Mouse (Mus musculus): ENCODE measurements around the gene Mpi. TPM values are rescaled to one million over a fixed set of nuclear protein-coding genes. Genes with fewer than 3 reads are reported as not detected.

Gene Mpi
- total and polyA plus RNA-seq, 2 experiments: 8.9 to 14.5 TPM

DNA sequence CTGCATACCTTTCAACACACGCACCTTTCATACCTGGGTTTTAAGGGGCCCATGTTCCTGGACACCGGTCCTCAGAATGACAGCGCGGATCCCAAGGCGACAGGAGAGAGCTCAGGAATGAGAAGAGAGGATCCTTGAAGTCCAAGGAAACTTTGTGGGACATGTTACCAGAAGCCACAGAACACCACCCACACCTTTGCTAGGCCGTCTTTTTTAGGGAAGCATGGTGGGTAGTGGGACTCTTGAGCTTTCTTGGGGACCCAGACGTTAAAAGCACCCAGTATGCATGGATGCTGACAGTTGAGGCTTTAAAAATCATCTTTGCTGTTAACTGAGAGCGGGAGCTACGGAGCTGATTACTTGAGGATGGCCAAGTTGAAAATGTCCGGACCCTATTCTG is 47.7 kb downstream of the Mpi start:
- no peak overlapping the region for H3K9ac ChIP-seq (ENCODE audit: low read depth, low read length)
- H3K4me3 ChIP-seq (ENCODE audit: insufficient read depth, low read depth, low read length): no peak overlapping the region
- DNase-seq (ENCODE audit: extremely low read depth, low read depth, low spot score): no peak
- H3K27me3 ChIP-seq (ENCODE audit: control insufficient read depth, insufficient read depth, low read length): peaks cover 6% of the 10 kb centered on the region
- H3K27ac ChIP-seq (replicated peaks; ENCODE audit: insufficient read depth, low read depth, low read length): no peak overlapping the region
- no peaks in the 10 kb centered on the region for H3K36me3 ChIP-seq (ENCODE audit: control insufficient read depth, insufficient read depth, low read length)
- no peaks in the 10 kb centered on the region for H3K4me1 ChIP-seq (ENCODE audit: control insufficient read depth, insufficient read depth, low read length)
- H3K79me2 ChIP-seq (ENCODE audit: control insufficient read depth, insufficient read depth, low read length): no peaks in the 10 kb centered on the region
- 58% methylated on average over 10 of the region's 10 CpGs for WGBS
- TF ChIP-seq CTCF (IDR thresholded peaks at IDR 0.05; ENCODE audit: low read depth, low read length) (no peak), POLR2A (IDR thresholded peaks at IDR 0.05; ENCODE audit: extremely low read depth, insufficient read depth, low read length) (no peak)

DNA sequence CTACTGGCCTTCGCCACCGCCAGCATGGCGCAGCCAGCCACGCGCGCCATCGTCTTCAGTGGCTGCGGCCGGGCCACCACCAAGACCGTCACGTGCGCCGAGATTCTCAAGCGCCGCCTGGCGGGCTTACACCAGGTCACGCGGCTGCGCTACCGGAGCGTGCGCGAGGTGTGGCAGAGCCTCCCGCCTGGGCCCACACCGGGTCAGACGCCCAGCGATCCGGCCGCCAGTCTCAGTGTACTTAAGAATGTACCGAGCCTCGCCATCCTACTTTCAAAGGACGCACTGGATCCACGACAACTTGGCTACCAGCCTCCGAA is 48.2 kb downstream of the Mpi start:
- no peaks in the 10 kb centered on the region for H3K4me1 ChIP-seq (ENCODE audit: control insufficient read depth, insufficient read depth, low read length)
- H3K36me3 ChIP-seq (ENCODE audit: control insufficient read depth, insufficient read depth, low read length): no peaks in the 10 kb centered on the region
- no peak overlapping the region for H3K9ac ChIP-seq (ENCODE audit: low read depth, low read length)
- no peak for DNase-seq (ENCODE audit: extremely low read depth, low read depth, low spot score)
- H3K4me3 ChIP-seq (ENCODE audit: insufficient read depth, low read depth, low read length): peak overlapping the region; percentile 39; the same call in 1 of the 2 replicates
- peaks cover 6% of the 10 kb centered on the region for H3K27me3 ChIP-seq (ENCODE audit: control insufficient read depth, insufficient read depth, low read length)
- H3K27ac ChIP-seq (replicated peaks; ENCODE audit: insufficient read depth, low read depth, low read length): no peak overlapping the region
- 2% methylated on average over 34 of the region's 34 CpGs for WGBS
- H3K79me2 ChIP-seq (ENCODE audit: control insufficient read depth, insufficient read depth, low read length): no peaks in the 10 kb centered on the region
- TF ChIP-seq POLR2A (IDR thresholded peaks at IDR 0.05; ENCODE audit: extremely low read depth, insufficient read depth, low read length) (no peak), CTCF (IDR thresholded peaks at IDR 0.05; ENCODE audit: low read depth, low read length) (peak; percentile 29)

DNA sequence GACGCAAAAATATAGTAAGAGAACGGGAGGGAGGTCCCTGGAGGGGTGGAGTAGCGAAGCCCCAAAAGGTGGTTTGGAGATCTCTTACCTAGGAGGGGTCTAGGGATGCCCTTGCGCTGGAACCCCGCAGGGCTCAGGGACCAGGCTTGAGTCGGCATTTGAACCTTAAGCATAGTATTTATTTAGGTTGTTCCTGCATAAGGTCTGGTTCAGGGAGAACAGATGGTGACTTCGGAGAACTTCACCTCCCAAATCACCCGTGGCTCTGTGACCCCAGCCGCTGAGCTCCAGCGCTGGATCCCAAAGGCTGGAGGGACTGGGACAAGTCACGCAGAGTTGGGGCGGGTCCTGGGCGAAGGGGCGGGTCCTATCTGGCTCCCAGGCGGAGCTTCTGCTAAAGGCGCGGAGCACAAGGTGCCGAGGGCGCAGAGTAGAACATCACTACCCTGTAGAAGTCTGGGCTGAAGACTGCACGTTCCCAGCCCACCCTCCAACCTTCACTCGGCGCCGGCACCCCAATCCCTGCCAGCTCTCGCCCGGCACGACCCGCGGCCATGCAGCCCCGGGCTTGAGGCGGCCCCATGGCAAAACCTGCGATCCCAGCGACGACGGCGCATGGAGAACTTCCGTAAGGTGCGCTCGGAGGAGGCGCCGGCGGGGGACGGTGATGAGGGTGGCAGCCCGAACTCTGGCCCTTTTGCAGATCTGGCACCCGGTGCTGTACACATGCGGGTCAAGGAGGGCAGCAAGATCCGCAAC is 48.8 kb downstream of the Mpi start, which contains the start of gene Rpp25:
TSS of gene Rpp25 (plus strand) at position 405 of the 759 bp plus-strand sequence.
- TF ChIP-seq CTCF (IDR thresholded peaks at IDR 0.05; ENCODE audit: low read depth, low read length) (no peak), POLR2A (IDR thresholded peaks at IDR 0.05; ENCODE audit: extremely low read depth, insufficient read depth, low read length) (no peak)
- no peak within 1 kb of the TSS for H3K27ac ChIP-seq (replicated peaks; ENCODE audit: insufficient read depth, low read depth, low read length)
- DNase-seq (ENCODE audit: extremely low read depth, low read depth, low spot score): no peak
- no peaks in the 10 kb centered on the region for H3K79me2 ChIP-seq (ENCODE audit: control insufficient read depth, insufficient read depth, low read length)
- no peaks in the 10 kb centered on the region for H3K4me1 ChIP-seq (ENCODE audit: control insufficient read depth, insufficient read depth, low read length)
- H3K36me3 ChIP-seq (ENCODE audit: control insufficient read depth, insufficient read depth, low read length): no peaks in the 10 kb centered on the region
- WGBS: under 1% methylated on average over 46 of the region's 46 CpGs
- H3K9ac ChIP-seq (ENCODE audit: low read depth, low read length): no peak within 1 kb of the TSS
- H3K4me3 ChIP-seq (ENCODE audit: insufficient read depth, low read depth, low read length): peak within 1 kb of the TSS; percentile 39; the same call in 1 of the 2 replicates
- H3K27me3 ChIP-seq (ENCODE audit: control insufficient read depth, insufficient read depth, low read length): peaks cover 6% of the 10 kb centered on the region

DNA sequence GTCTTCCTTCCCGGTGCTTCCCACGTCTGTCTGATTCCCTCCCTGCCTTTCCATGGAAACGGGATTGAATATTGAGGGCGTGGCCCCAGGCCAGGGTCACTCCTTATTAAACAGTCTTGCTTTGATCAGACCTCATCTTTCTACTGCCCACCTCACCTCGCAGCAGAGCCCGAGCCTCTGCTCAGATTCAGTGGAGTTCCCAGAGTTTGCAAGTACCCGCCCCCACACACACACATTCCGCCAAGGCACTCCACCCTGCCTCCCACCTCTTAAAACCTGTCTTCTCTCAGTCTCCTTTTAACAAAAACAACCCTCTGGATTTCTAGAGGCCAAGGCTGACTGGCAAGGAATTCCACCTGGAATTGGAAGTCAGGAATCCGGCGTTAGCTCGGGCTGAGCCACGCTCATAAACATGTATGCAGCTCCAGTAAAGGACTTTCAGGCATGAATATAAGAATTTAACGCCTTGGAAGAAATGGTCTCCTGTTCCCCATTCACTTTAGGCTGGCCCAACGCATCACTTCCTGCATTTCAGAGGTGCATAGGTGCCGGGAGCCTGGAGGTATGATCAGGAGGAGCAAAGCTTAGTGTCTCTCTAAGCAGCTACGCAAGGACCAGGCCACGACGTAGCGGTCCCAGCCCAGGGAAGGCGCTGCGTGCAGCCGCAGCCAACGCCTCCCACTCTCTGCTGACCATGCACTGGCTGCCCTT is 49.5 kb downstream of the Mpi start:
- H3K4me3 ChIP-seq (ENCODE audit: insufficient read depth, low read depth, low read length): no peak overlapping the region
- DNase-seq (ENCODE audit: extremely low read depth, low read depth, low spot score): no peak
- H3K27me3 ChIP-seq (ENCODE audit: control insufficient read depth, insufficient read depth, low read length): peaks cover 6% of the 10 kb centered on the region
- TF ChIP-seq POLR2A (IDR thresholded peaks at IDR 0.05; ENCODE audit: extremely low read depth, insufficient read depth, low read length) (no peak), CTCF (IDR thresholded peaks at IDR 0.05; ENCODE audit: low read depth, low read length) (no peak)
- no peak overlapping the region for H3K27ac ChIP-seq (replicated peaks; ENCODE audit: insufficient read depth, low read depth, low read length)
- WGBS: 15% methylated on average over 23 of the region's 23 CpGs
- no peak overlapping the region for H3K9ac ChIP-seq (ENCODE audit: low read depth, low read length)
- H3K4me1 ChIP-seq (ENCODE audit: control insufficient read depth, insufficient read depth, low read length): no peaks in the 10 kb centered on the region
- H3K36me3 ChIP-seq (ENCODE audit: control insufficient read depth, insufficient read depth, low read length): no peaks in the 10 kb centered on the region
- no peaks in the 10 kb centered on the region for H3K79me2 ChIP-seq (ENCODE audit: control insufficient read depth, insufficient read depth, low read length)

DNA sequence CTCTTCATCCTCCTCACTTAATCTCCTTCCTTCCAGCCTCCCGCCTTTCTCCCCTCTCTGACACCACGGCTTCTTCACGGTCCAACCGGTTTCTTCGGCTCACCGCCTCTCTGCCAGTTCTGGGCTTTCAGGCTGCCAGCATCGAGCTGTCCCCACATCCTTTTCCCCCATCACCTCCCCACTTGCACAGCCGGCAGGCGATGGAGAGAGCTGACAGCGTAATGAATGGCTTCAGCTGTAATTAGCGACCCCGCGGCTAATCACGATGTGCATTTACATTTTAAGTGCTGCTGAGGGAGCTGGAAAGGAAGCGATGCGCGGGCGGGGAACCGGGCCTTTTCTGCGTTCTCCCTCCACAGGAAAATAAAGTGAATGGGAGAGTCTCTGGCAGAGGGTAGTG is 50.7 kb downstream of the Mpi start:
- peaks cover 6% of the 10 kb centered on the region for H3K27me3 ChIP-seq (ENCODE audit: control insufficient read depth, insufficient read depth, low read length)
- DNase-seq (ENCODE audit: extremely low read depth, low read depth, low spot score): no peak
- TF ChIP-seq POLR2A (IDR thresholded peaks at IDR 0.05; ENCODE audit: extremely low read depth, insufficient read depth, low read length) (no peak), CTCF (IDR thresholded peaks at IDR 0.05; ENCODE audit: low read depth, low read length) (no peak)
- H3K79me2 ChIP-seq (ENCODE audit: control insufficient read depth, insufficient read depth, low read length): no peaks in the 10 kb centered on the region
- no peak overlapping the region for H3K4me3 ChIP-seq (ENCODE audit: insufficient read depth, low read depth, low read length)
- 0 out of 2 replicates have a peak, but pooled peaks cover 6% of the 10 kb centered on the region for H3K4me1 ChIP-seq (ENCODE audit: control insufficient read depth, insufficient read depth, low read length)
- no peaks in the 10 kb centered on the region for H3K36me3 ChIP-seq (ENCODE audit: control insufficient read depth, insufficient read depth, low read length)
- H3K27ac ChIP-seq (replicated peaks; ENCODE audit: insufficient read depth, low read depth, low read length): no peak overlapping the region
- WGBS: 23% methylated on average over 20 of the region's 20 CpGs
- H3K9ac ChIP-seq (ENCODE audit: low read depth, low read length): no peak overlapping the region

DNA sequence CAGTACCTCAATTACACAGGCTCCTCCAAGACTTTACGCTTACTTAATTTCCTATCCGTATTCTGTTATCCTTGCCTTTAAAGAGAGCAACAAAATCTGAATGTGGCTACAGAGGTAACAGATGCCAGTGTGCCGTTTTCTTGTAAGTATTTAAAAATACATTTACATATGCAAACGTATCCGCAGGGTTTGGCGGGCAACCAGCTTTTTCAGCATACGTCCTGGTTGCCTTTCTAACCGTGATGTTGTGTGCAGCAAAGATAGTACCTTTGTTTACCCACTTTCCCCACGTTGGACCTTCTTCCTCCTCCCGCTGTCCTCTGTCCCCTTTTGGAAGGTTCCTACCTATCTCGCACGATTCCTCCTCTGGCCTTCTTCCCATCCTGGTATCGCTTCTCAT is 51.1 kb downstream of the Mpi start:
- Histone ChIP-seq H3K79me2 (ENCODE audit: control insufficient read depth, insufficient read depth, low read length) (no peaks in the 10 kb centered on the region), H3K4me1 (ENCODE audit: control insufficient read depth, insufficient read depth, low read length) (0 out of 2 replicates have a peak, but pooled peaks cover 6% of the 10 kb centered on the region), H3K36me3 (ENCODE audit: control insufficient read depth, insufficient read depth, low read length) (no peaks in the 10 kb centered on the region), H3K4me3 (ENCODE audit: insufficient read depth, low read depth, low read length) (no peak overlapping the region), H3K27me3 (ENCODE audit: control insufficient read depth, insufficient read depth, low read length) (peaks cover 6% of the 10 kb centered on the region), H3K9ac (ENCODE audit: low read depth, low read length) (no peak overlapping the region), H3K27ac (replicated peaks; ENCODE audit: insufficient read depth, low read depth, low read length) (no peak overlapping the region)
- 26% methylated on average over 13 of the region's 13 CpGs for WGBS
- no peak for DNase-seq (ENCODE audit: extremely low read depth, low read depth, low spot score)
- TF ChIP-seq CTCF (IDR thresholded peaks at IDR 0.05; ENCODE audit: low read depth, low read length) (no peak), POLR2A (IDR thresholded peaks at IDR 0.05; ENCODE audit: extremely low read depth, insufficient read depth, low read length) (no peak)

Data from liver, adult 2 months (tissue).